Mouse (Mus musculus) spleen, adult 2 months (tissue): ENCODE data around the gene Ephb6.

Experiments
- CTCF ChIP-seq: fragments of 200-500 bp; IDR thresholded peaks from 2 replicates; pipeline ENCODE4 v1.5.1; 2011; ENCODE audit warnings: mild to moderate bottlenecking, inconsistent platforms; ENCODE audit not compliant: insufficient read depth, insufficient read length, insufficient replicate concordance; ENCODE audit errors: extremely low read depth
- POLR2A ChIP-seq: fragments of 200-500 bp; IDR thresholded peaks from 2 replicates; pipeline ENCODE4 v1.6.1; 2011; ENCODE audit warnings: low read depth, low read length, inconsistent platforms

GRCm38 (mm10) chr6:41636178-41636577, 30.9 kb downstream of the Ephb6 start, which contains the start of gene Trpv6:
- TF ChIP-seq CTCF (no peak), POLR2A (no peak)
